Mouse (Mus musculus): ENCODE measurements around the gene Ccdc114. TPM values are rescaled to one million over a fixed set of nuclear protein-coding genes. Genes with fewer than 3 reads are reported as not detected.
A peak's percentile ranks its signal among the peaks of the same experiment; 100 is the strongest.
"Not testable (repeated sequence)": the region's sequence is repeated elsewhere in the genome, so short reads cannot be mapped to it uniquely, and the experiment has no call there.

Ccdc114 gene
- polyA plus RNA-seq, 1 experiment from 2014 or later, result 2.7 TPM

- Histone ChIP-seq H3K9me3 (replicated peaks; ENCODE audit: control insufficient read depth, low read length) (no peaks in the 10 kb centered on the region), H3K9ac (ENCODE audit: low read length) (no peak overlapping the region), H3K4me3 (ENCODE audit: low read depth, low read length) (no peak overlapping the region), H3K27ac (ENCODE audit: low read depth, low read length) (no peak overlapping the region), H3K4me2 (ENCODE audit: low read length) (peak overlapping the region; percentile 52; the same call in 1 of the 2 replicates), H3K36me3 (ENCODE audit: control insufficient read depth, insufficient read depth, low read length) (no peaks in the 10 kb centered on the region), H3K27me3 (replicated peaks; ENCODE audit: control insufficient read depth, insufficient read depth, low read length) (no peaks in the 10 kb centered on the region), H3K4me1 (ENCODE audit: control insufficient read depth, insufficient read depth, low read length) (peaks cover 11% of the 10 kb centered on the region)
- WGBS, result 91% methylated on average over 12 of the region's 12 CpGs
- ATAC-seq (no peak), DNase-seq (ENCODE audit: low spot score) (no peak)
These were observed 1.8 kb upstream of the Ccdc114 start for GRCm38 (mm10) chr7:45921950-45922600.

- Histone ChIP-seq H3K27me3 (replicated peaks; ENCODE audit: control insufficient read depth, insufficient read depth, low read length) (no peaks in the 10 kb centered on the region), H3K4me3 (ENCODE audit: low read depth, low read length) (peak overlapping the region; percentile 37), H3K9ac (ENCODE audit: low read length) (peak overlapping the region; percentile 53), H3K4me1 (ENCODE audit: control insufficient read depth, insufficient read depth, low read length) (peaks cover 6% of the 10 kb centered on the region), H3K27ac (ENCODE audit: low read depth, low read length) (peak overlapping the region; percentile 63; the same call in 1 of the 2 replicates), H3K9me3 (replicated peaks; ENCODE audit: control insufficient read depth, low read length) (no peaks in the 10 kb centered on the region), H3K36me3 (ENCODE audit: control insufficient read depth, insufficient read depth, low read length) (no peaks in the 10 kb centered on the region), H3K4me2 (ENCODE audit: low read length) (peak overlapping the region; percentile 52)
- WGBS, result under 1% methylated on average over 37 of the region's 37 CpGs
- peak; percentile 97 for DNase-seq (ENCODE audit: low spot score)
- peak; percentile 91 for ATAC-seq
These were observed 727 bp upstream of the Ccdc114 start for GRCm38 (mm10) chr7:45922928-45923761.

GRCm38 (mm10) chr7:45924429-45924816 lies 551 bp downstream of the Ccdc114 start:
- no peaks in the 10 kb centered on the region for H3K36me3 ChIP-seq (ENCODE audit: control insufficient read depth, insufficient read depth, low read length)
- H3K4me3 ChIP-seq (ENCODE audit: low read depth, low read length), result no peak overlapping the region
- 0 out of 2 replicates have a peak overlapping the region, but pooled peaks have one; percentile 0 for H3K27ac ChIP-seq (ENCODE audit: low read depth, low read length)
- H3K4me2 ChIP-seq (ENCODE audit: low read length), result peak overlapping the region; percentile 52
- H3K9ac ChIP-seq (ENCODE audit: low read length), result no peak overlapping the region
- ATAC-seq (no peak), DNase-seq (ENCODE audit: low spot score) (no peak)
- H3K4me1 ChIP-seq (ENCODE audit: control insufficient read depth, insufficient read depth, low read length), result peaks cover 6% of the 10 kb centered on the region
- WGBS, result 14% methylated on average over 14 of the region's 14 CpGs
- H3K27me3 ChIP-seq (replicated peaks; ENCODE audit: control insufficient read depth, insufficient read depth, low read length), result no peaks in the 10 kb centered on the region
- H3K9me3 ChIP-seq (replicated peaks; ENCODE audit: control insufficient read depth, low read length), result no peaks in the 10 kb centered on the region

GRCm38 (mm10) chr7:45928626-45929295 lies 4.9 kb downstream of the Ccdc114 start:
- H3K4me1 ChIP-seq (ENCODE audit: control insufficient read depth, insufficient read depth, low read length), result no peaks in the 10 kb centered on the region
- no peaks in the 10 kb centered on the region for H3K36me3 ChIP-seq (ENCODE audit: control insufficient read depth, insufficient read depth, low read length)
- no peaks in the 10 kb centered on the region for H3K9me3 ChIP-seq (replicated peaks; ENCODE audit: control insufficient read depth, low read length)
- ATAC-seq (no peak), DNase-seq (ENCODE audit: low spot score) (no peak)
- 0 out of 2 replicates have a peak overlapping the region, but pooled peaks have one; percentile 24 for H3K4me2 ChIP-seq (ENCODE audit: low read length)
- no peaks in the 10 kb centered on the region for H3K27me3 ChIP-seq (replicated peaks; ENCODE audit: control insufficient read depth, insufficient read depth, low read length)
- H3K4me3 ChIP-seq (ENCODE audit: low read depth, low read length), result no peak overlapping the region
- no peak overlapping the region for H3K9ac ChIP-seq (ENCODE audit: low read length)
- H3K27ac ChIP-seq (ENCODE audit: low read depth, low read length), result no peak overlapping the region
- WGBS, result 10% methylated on average over 19 of the region's 23 CpGs

- 83% methylated on average over 1 of the region's 1 CpGs for WGBS
- DNase-seq (ENCODE audit: low spot score), result no peak
- H3K9ac ChIP-seq (ENCODE audit: low read length), result no peak overlapping the region
- no peaks in the 10 kb centered on the region for H3K9me3 ChIP-seq (replicated peaks; ENCODE audit: control insufficient read depth, low read length)
- H3K4me3 ChIP-seq (ENCODE audit: low read depth, low read length), result no peak overlapping the region
- no peaks in the 10 kb centered on the region for H3K4me1 ChIP-seq (ENCODE audit: control insufficient read depth, insufficient read depth, low read length)
- H3K27ac ChIP-seq (ENCODE audit: low read depth, low read length), result no peak overlapping the region
- no peaks in the 10 kb centered on the region for H3K27me3 ChIP-seq (replicated peaks; ENCODE audit: control insufficient read depth, insufficient read depth, low read length)
- ATAC-seq, result no peak
- H3K36me3 ChIP-seq (ENCODE audit: control insufficient read depth, insufficient read depth, low read length), result no peaks in the 10 kb centered on the region
- no peak overlapping the region for H3K4me2 ChIP-seq (ENCODE audit: low read length)
These were observed 5.8 kb downstream of the Ccdc114 start for GRCm38 (mm10) chr7:45929688-45930087.

- H3K4me3 ChIP-seq (ENCODE audit: low read depth, low read length); H3K9me3 ChIP-seq (replicated peaks; ENCODE audit: control insufficient read depth, low read length); ATAC-seq; H3K9ac ChIP-seq (ENCODE audit: low read length); DNase-seq (ENCODE audit: low spot score); H3K4me1 ChIP-seq (ENCODE audit: control insufficient read depth, insufficient read depth, low read length); H3K36me3 ChIP-seq (ENCODE audit: control insufficient read depth, insufficient read depth, low read length); H3K27ac ChIP-seq (ENCODE audit: low read depth, low read length); H3K27me3 ChIP-seq (replicated peaks; ENCODE audit: control insufficient read depth, insufficient read depth, low read length); H3K4me2 ChIP-seq (ENCODE audit: low read length): not testable (repeated sequence)
- WGBS, result 89% methylated on average over 12 of the region's 12 CpGs
These were observed 9.9 kb downstream of the Ccdc114 start for GRCm38 (mm10) chr7:45933766-45934165.

- 22% methylated on average over 7 of the region's 7 CpGs for WGBS
- no peaks in the 10 kb centered on the region for H3K9me3 ChIP-seq (replicated peaks; ENCODE audit: control insufficient read depth, low read length)
- no peak overlapping the region for H3K9ac ChIP-seq (ENCODE audit: low read length)
- H3K36me3 ChIP-seq (ENCODE audit: control insufficient read depth, insufficient read depth, low read length), result no peaks in the 10 kb centered on the region
- no peaks in the 10 kb centered on the region for H3K27me3 ChIP-seq (replicated peaks; ENCODE audit: control insufficient read depth, insufficient read depth, low read length)
- no peak overlapping the region for H3K4me2 ChIP-seq (ENCODE audit: low read length)
- peak; percentile 72 for DNase-seq (ENCODE audit: low spot score)
- ATAC-seq, result 0 out of 2 replicates have a peak, but pooled peaks have one; percentile 42
- no peaks in the 10 kb centered on the region for H3K4me1 ChIP-seq (ENCODE audit: control insufficient read depth, insufficient read depth, low read length)
- no peak overlapping the region for H3K4me3 ChIP-seq (ENCODE audit: low read depth, low read length)
- no peak overlapping the region for H3K27ac ChIP-seq (ENCODE audit: low read depth, low read length)
These were observed 11.2 kb downstream of the Ccdc114 start for GRCm38 (mm10) chr7:45935114-45935513.

GRCm38 (mm10) chr7:45939836-45940235 lies 16.0 kb downstream of the Ccdc114 start:
- DNase-seq (ENCODE audit: low spot score) (no peak), ATAC-seq (no peak)
- H3K36me3 ChIP-seq (ENCODE audit: control insufficient read depth, insufficient read depth, low read length), result no peaks in the 10 kb centered on the region
- no peaks in the 10 kb centered on the region for H3K9me3 ChIP-seq (replicated peaks; ENCODE audit: control insufficient read depth, low read length)
- WGBS, result 57% methylated on average over 2 of the region's 2 CpGs
- no peak overlapping the region for H3K4me3 ChIP-seq (ENCODE audit: low read depth, low read length)
- H3K4me1 ChIP-seq (ENCODE audit: control insufficient read depth, insufficient read depth, low read length), result no peaks in the 10 kb centered on the region
- H3K27me3 ChIP-seq (replicated peaks; ENCODE audit: control insufficient read depth, insufficient read depth, low read length), result no peaks in the 10 kb centered on the region
- no peak overlapping the region for H3K27ac ChIP-seq (ENCODE audit: low read depth, low read length)
- H3K9ac ChIP-seq (ENCODE audit: low read length), result no peak overlapping the region
- H3K4me2 ChIP-seq (ENCODE audit: low read length), result no peak overlapping the region
